Mouse (Mus musculus): ENCODE measurements around the gene 5031410I06Rik. TPM values are rescaled to one million over a fixed set of nuclear protein-coding genes. Genes with fewer than 3 reads are reported as not detected.
"Not testable (repeated sequence)": the region's sequence is repeated elsewhere in the genome, so short reads cannot be mapped to it uniquely, and the experiment has no call there.

The 5031410I06Rik gene
- not detected in 2 replicates for polyA plus RNA-seq (2012; rRNA removed)

- not testable (repeated sequence) for DNase-seq (ENCODE audit: low read depth)
Measured at GRCm38 (mm10) chr5:26105262-26105661, at the start of gene 5031410I06Rik. Gene 5031410I06Rik (minus strand): TSS chr5:26105362.

GRCm38 (mm10) chr5:26142891-26143290 is 37.7 kb upstream of the 5031410I06Rik start:
- DNase-seq (ENCODE audit: low read depth): no peak

- not testable (repeated sequence) for DNase-seq (ENCODE audit: low read depth)
Measured at GRCm38 (mm10) chr5:26121321-26121720, 16.2 kb upstream of the 5031410I06Rik start, which contains the start of gene Gm10220. Gene Gm10220 (minus strand): TSS chr5:26121421.

GRCm38 (mm10) chr5:26089191-26089590 is 16.0 kb downstream of the 5031410I06Rik start, which contains the start of gene Gm10471:
Gene Gm10471 (minus strand): TSS chr5:26089291.
- DNase-seq (ENCODE audit: low read depth): not testable (repeated sequence)

GRCm38 (mm10) chr5:26079023-26079422 is 26.1 kb downstream of the 5031410I06Rik start:
- not testable (repeated sequence) for DNase-seq (ENCODE audit: low read depth)

- no peak for DNase-seq (ENCODE audit: low read depth)
Measured at GRCm38 (mm10) chr5:26070716-26071115, 34.4 kb downstream of the 5031410I06Rik start.

- not testable (repeated sequence) for DNase-seq (ENCODE audit: low read depth)
Measured at GRCm38 (mm10) chr5:26058481-26058880, 46.7 kb downstream of the 5031410I06Rik start, which contains the start of gene Gm7347. Gene Gm7347 (minus strand): TSS chr5:26058581.

Other genes with a start within 250 kb of the 5031410I06Rik start
- not detected in 2 replicates for gene Gm21663, start 163.0 kb downstream of the 5031410I06Rik start, polyA plus RNA-seq (2012; rRNA removed)
- 0.04 TPM in 1 of 2 replicates, not detected in the other for gene Gm21671, start 150.9 kb downstream of the 5031410I06Rik start, polyA plus RNA-seq (2012; rRNA removed)
- gene Gm21680, start 132.7 kb downstream of the 5031410I06Rik start, polyA plus RNA-seq (2012; rRNA removed): not detected in 2 replicates
- gene Gm21698, start 116.7 kb downstream of the 5031410I06Rik start, polyA plus RNA-seq (2012; rRNA removed): not detected in 2 replicates
- gene Gm1979, start 100.6 kb downstream of the 5031410I06Rik start, polyA plus RNA-seq (2012; rRNA removed): not detected in 2 replicates
- gene Gm5862, start 82.4 kb downstream of the 5031410I06Rik start, polyA plus RNA-seq (2012; rRNA removed): not detected in 2 replicates
- gene Speer4a, start 65.8 kb downstream of the 5031410I06Rik start, polyA plus RNA-seq (2012; rRNA removed): 0.04 TPM in 1 of 2 replicates, not detected in the other
- gene Gm7347, start 46.8 kb downstream of the 5031410I06Rik start, polyA plus RNA-seq (2012; rRNA removed): not detected in 2 replicates
- not detected in 2 replicates for gene Gm10471, start 16.1 kb downstream of the 5031410I06Rik start, polyA plus RNA-seq (2012; rRNA removed)
- not detected in 2 replicates for gene Gm10220, start 16.1 kb upstream of the 5031410I06Rik start, polyA plus RNA-seq (2012; rRNA removed)
- gene Gm7361, start 152.3 kb upstream of the 5031410I06Rik start, polyA plus RNA-seq (2012; rRNA removed): not detected in 2 replicates

Measured in gonadal fat pad, adult 2 months (tissue).